Mouse (Mus musculus) CH12.LX (cell line): Measurements from ENCODE around the gene Snx9. TPM values are rescaled to one million over a fixed set of nuclear protein-coding genes. Genes with fewer than 3 reads are reported as not detected.

Source experiments
- DNase-seq: peaks from one replicate; pipeline ENCODE4 v3.0.0-alpha.2; 2013; ENCODE audit errors: extremely low read depth
- H3K27ac ChIP-seq: 2 replicates; pipeline ENCODE4 v1.5.1; 2012; ENCODE audit warnings: low read depth, mild to moderate bottlenecking, control low read depth, moderate library complexity; ENCODE audit not compliant: insufficient read depth
- H3K27me3 ChIP-seq: replicated peaks from 2 replicates; pipeline ENCODE3; 2012; ENCODE audit warnings: inconsistent platforms
- H3K36me3 ChIP-seq, 2 experiments: replicated peaks in 1 of 2; 2 replicates each; pipeline versions ENCODE3 to v1.6.1; 2012; ENCODE audit warnings: inconsistent platforms in 1 of 2, low read length in 1 of 2, mild to moderate bottlenecking in 1 of 2, mixed read lengths in 1 of 2, moderate library complexity in 1 of 2; ENCODE audit not compliant: control insufficient read depth in 1 of 2, insufficient read depth in 1 of 2
- H3K4me1 ChIP-seq, 2 experiments: 2 replicates each; pipeline ENCODE4 v1.6.1; 2012; ENCODE audit warnings: inconsistent platforms in 1 of 2, moderate library complexity in 1 of 2; ENCODE audit not compliant: insufficient read depth in 2 of 2, control insufficient read depth in 1 of 2
- H3K4me2 ChIP-seq: 2 replicates; pipeline ENCODE4 v1.6.1; 2012; ENCODE audit warnings: low read depth, mild to moderate bottlenecking, control low read depth; ENCODE audit not compliant: poor library complexity, insufficient read depth, severe bottlenecking
- H3K4me3 ChIP-seq, 3 experiments: fragments of 150-350 bp in 1 of 3; sonication (generic) in 1 of 3; replicated peaks in 1 of 3; 2 replicates each; pipeline versions ENCODE3 to v1.5.1; 2011 to 2012; ENCODE audit warnings: low read depth in 2 of 3, low read length in 2 of 3, mild to moderate bottlenecking in 2 of 3, moderate library complexity in 2 of 3, control low read depth in 1 of 3, improper control_type of control experiment in 1 of 3, inconsistent platforms in 1 of 3, mixed read lengths in 1 of 3; ENCODE audit not compliant: poor library complexity in 1 of 3
- H3K79me2 ChIP-seq: replicated peaks from 2 replicates; pipeline ENCODE4 v1.6.1; 2012; ENCODE audit warnings: mild to moderate bottlenecking, moderate library complexity; ENCODE audit not compliant: control insufficient read depth, poor library complexity, insufficient read depth, severe bottlenecking; ENCODE audit errors: extremely low read depth
- H3K9ac ChIP-seq: 2 replicates; pipeline ENCODE4 v1.6.1; 2012; ENCODE audit warnings: low read depth, mild to moderate bottlenecking, control low read depth, moderate library complexity; ENCODE audit not compliant: insufficient read depth
- H3K9me3 ChIP-seq: replicated peaks from 2 replicates; pipeline ENCODE3; 2012; ENCODE audit warnings: low read length, inconsistent platforms, mixed read lengths
- BHLHE40 ChIP-seq: IDR thresholded peaks from 2 replicates; pipeline ENCODE4 v1.6.1; 2011; ENCODE audit warnings: mild to moderate bottlenecking, low read depth, low read length, improper control_type of control experiment
- CHD1 ChIP-seq: IDR thresholded peaks from 2 replicates; pipeline ENCODE4 v1.6.1; 2012; ENCODE audit warnings: low read depth, low read length, improper control_type of control experiment, inconsistent platforms
- CHD2 ChIP-seq: IDR thresholded peaks from 2 replicates; pipeline ENCODE4 v1.6.1; 2011; ENCODE audit warnings: low read length, improper control_type of control experiment
- CTCF ChIP-seq, 2 experiments: IDR thresholded peaks in 1 of 2; conservative IDR thresholded peaks in 1 of 2; 2 replicates each; pipeline ENCODE4 v1.5.1; 2011 to 2012; ENCODE audit warnings: low read depth in 2 of 2, low read length in 2 of 2, improper control_type of control experiment in 1 of 2, inconsistent platforms in 1 of 2, mild to moderate bottlenecking in 1 of 2, moderate library complexity in 1 of 2
- E2F4 ChIP-seq: IDR thresholded peaks from 2 replicates; pipeline ENCODE4 v1.6.1; 2011; ENCODE audit warnings: low read depth, low read length, improper control_type of control experiment; ENCODE audit not compliant: insufficient replicate concordance
- ELF1 ChIP-seq: IDR thresholded peaks from 2 replicates; pipeline ENCODE4 v1.6.1; 2014; ENCODE audit warnings: low read depth, mild to moderate bottlenecking, inconsistent platforms, low read length, improper control_type of control experiment
- ETS1 ChIP-seq: conservative IDR thresholded peaks from 2 replicates; pipeline ENCODE4 v1.6.1; 2012; ENCODE audit warnings: low read depth, mild to moderate bottlenecking, inconsistent platforms, low read length, improper control_type of control experiment, moderate library complexity
- HCFC1 ChIP-seq: IDR thresholded peaks from 2 replicates; pipeline ENCODE4 v1.6.1; 2012; ENCODE audit warnings: low read depth, mild to moderate bottlenecking, inconsistent platforms, low read length, improper control_type of control experiment
- JUN ChIP-seq: IDR thresholded peaks from 2 replicates; pipeline ENCODE4 v1.6.1; 2011; ENCODE audit warnings: low read depth, mild to moderate bottlenecking, low read length, improper control_type of control experiment, moderate library complexity; ENCODE audit not compliant: insufficient read depth
- JUND ChIP-seq: conservative IDR thresholded peaks from 2 replicates; pipeline ENCODE4 v1.6.1; 2011; ENCODE audit warnings: low read depth, low read length, improper control_type of control experiment
- MAFK ChIP-seq: IDR thresholded peaks from 2 replicates; pipeline ENCODE4 v1.6.1; 2011; ENCODE audit warnings: low read length, improper control_type of control experiment; ENCODE audit not compliant: insufficient replicate concordance
- MAX ChIP-seq: IDR thresholded peaks from 2 replicates; pipeline ENCODE4 v1.6.1; 2011; ENCODE audit warnings: low read length, improper control_type of control experiment
- MEF2A ChIP-seq: IDR thresholded peaks from 2 replicates; pipeline ENCODE4 v1.6.1; 2014; ENCODE audit warnings: low read depth, mild to moderate bottlenecking, inconsistent platforms, low read length, improper control_type of control experiment, borderline replicate concordance
- MYC ChIP-seq: IDR thresholded peaks from 2 replicates; pipeline ENCODE4 v1.6.1; 2011; ENCODE audit warnings: low read depth, mild to moderate bottlenecking, improper control_type of control experiment, low read length
- NELFE ChIP-seq: IDR thresholded peaks from 2 replicates; pipeline ENCODE4 v1.6.1; 2011; ENCODE audit warnings: low read depth, low read length, improper control_type of control experiment
- NRF1 ChIP-seq: IDR thresholded peaks from 2 replicates; pipeline ENCODE4 v1.6.1; 2014; ENCODE audit warnings: low read depth, mild to moderate bottlenecking, inconsistent platforms, low read length, improper control_type of control experiment, moderate library complexity
- PAX5 ChIP-seq: IDR thresholded peaks from 2 replicates; pipeline ENCODE4 v1.6.1; 2012; ENCODE audit warnings: low read length, inconsistent platforms, mixed read lengths
- POLR2A ChIP-seq: IDR thresholded peaks from 2 replicates; pipeline ENCODE4 v1.6.1; 2011; ENCODE audit warnings: low read depth, mild to moderate bottlenecking, improper control_type of control experiment, low read length
- POLR2AphosphoS2 ChIP-seq: IDR thresholded peaks from 2 replicates; pipeline ENCODE4 v1.6.1; 2011; ENCODE audit warnings: low read depth, low read length, improper control_type of control experiment
- RAD21 ChIP-seq: IDR thresholded peaks from 2 replicates; pipeline ENCODE4 v1.6.1; 2011; ENCODE audit warnings: low read depth, mild to moderate bottlenecking, low read length, improper control_type of control experiment, moderate library complexity
- SMC3 ChIP-seq: IDR thresholded peaks from 2 replicates; pipeline ENCODE4 v1.6.1; 2011; ENCODE audit warnings: low read depth, low read length, improper control_type of control experiment
- TBP ChIP-seq: conservative IDR thresholded peaks from 2 replicates; pipeline ENCODE4 v1.6.1; 2011; ENCODE audit warnings: low read depth, low read length, improper control_type of control experiment
- ZMIZ1 ChIP-seq: IDR thresholded peaks from 2 replicates; pipeline ENCODE4 v1.6.1; 2012; ENCODE audit warnings: low read depth, mild to moderate bottlenecking, inconsistent platforms, low read length, improper control_type of control experiment
- ZNF384 ChIP-seq: IDR thresholded peaks from 2 replicates; pipeline ENCODE4 v1.6.1; 2012; ENCODE audit warnings: low read depth, low read length, improper control_type of control experiment, inconsistent platforms
- dilution Hi-C: fragments of 300-500 bp; cut with MboI; formaldehyde crosslinking; loops from 2 replicates; pipeline ENCODE4 v1.14.3; 2020; ENCODE audit warnings: low sequenced_read_pairs; ENCODE audit not compliant: extremely low pct_unique_long_range_greater_than_20kb, extremely low pct_ligation_motif_present
- in situ Hi-C: fragments of 300-500 bp; cut with MboI; formaldehyde crosslinking; loops from 3 replicates; pipeline ENCODE4 v1.14.3; 2019; ENCODE audit warnings: low sequenced_read_pairs, low pct_ligation_motif_present, low pct_unique_long_range_greater_than_20kb, mixed read lengths
- polyA plus RNA-seq: library from polyadenylated mRNA; unstranded; fragments of >175 nt; gene quantifications from 2 replicates; pipeline ENCODE4 v1.2.1, GENCODE M21; 2012; ENCODE audit warnings: low read depth; ENCODE audit not compliant: insufficient read length
- total RNA-seq, 2 experiments: library from RNA; depleted of rRNA; stranded (reverse); fragments of 300-350 nt in 1 of 2; fragments of >200 nt in 1 of 2; gene quantifications; 2 replicates each; pipeline ENCODE4 v1.2.3; 2012 to 2014

Snx9 gene
- total and polyA plus RNA-seq, 3 experiments: 16.3 to 26.3 (median 17.1) TPM

GRCm38 (mm10) chr17:5828583-5828836, 12.6 kb upstream of the Snx9 start:
- peak; percentile 51; the same call in 1 of the 2 replicates for TF ChIP-seq CHD2
- TF ChIP-seq MEF2A: no peak
- TF ChIP-seq POLR2A: 0 out of 2 replicates have a peak, but pooled peaks have one; percentile 17
- TF ChIP-seq BHLHE40: peak; percentile 8; the same call in 1 of the 2 replicates
- no peak for TF ChIP-seq E2F4
- peak; percentile 16; the same call in 1 of the 2 replicates for TF ChIP-seq ETS1
- TF ChIP-seq TBP: 0 out of 2 replicates have a peak, but pooled peaks have one; percentile 19
- no peak for TF ChIP-seq RAD21
- no peak for TF ChIP-seq HCFC1
- Histone ChIP-seq H3K27me3 (no peaks in the 10 kb centered on the region), H3K27ac (peak overlapping the region; percentile 79), H3K4me2 (peak overlapping the region; percentile 95), H3K79me2 (no peaks in the 10 kb centered on the region; the same call in 1 of the 2 replicates), H3K4me1 (peaks cover 20 to 39% of the 10 kb centered on the region in 2 experiments), H3K4me3 (peak overlapping the region in 1 of 3 experiments; percentile 1), H3K9me3 (peaks cover 2% of the 10 kb centered on the region), H3K9ac (peak overlapping the region; percentile 73), H3K36me3 (peaks cover 0 to 4% of the 10 kb centered on the region in 2 experiments)
- in situ Hi-C loops (no loop called here), dilution Hi-C loops (no loop called here)
- peak; percentile 63 for DNase-seq

- in situ Hi-C loops (no loop called here), dilution Hi-C loops (no loop called here)
- Histone ChIP-seq H3K79me2 (no peaks in the 10 kb centered on the region; the same call in 1 of the 2 replicates), H3K4me1 (peaks cover 20 to 39% of the 10 kb centered on the region in 2 experiments), H3K27ac (peak overlapping the region; percentile 79), H3K36me3 (peaks cover 2 to 7% of the 10 kb centered on the region in 2 experiments), H3K9me3 (peaks cover 6% of the 10 kb centered on the region), H3K27me3 (no peaks in the 10 kb centered on the region), H3K4me3 (peak overlapping the region in 1 of 3 experiments; percentile 1), H3K9ac (peak overlapping the region; percentile 73), H3K4me2 (peak overlapping the region; percentile 95)
- TF ChIP-seq JUND: no peak
- TF ChIP-seq NELFE: no peak
- TF ChIP-seq MEF2A: no peak
- no peak for TF ChIP-seq POLR2AphosphoS2
- TF ChIP-seq POLR2A: no peak
- TF ChIP-seq SMC3: no peak
- TF ChIP-seq CTCF (conservative IDR thresholded peaks at IDR 0.05 in 1 of 2, IDR thresholded peaks at IDR 0.05 in 1 of 2; ENCODE audit: low read depth in 2 of 2, low read length in 2 of 2): no peak
- TF ChIP-seq ZMIZ1: no peak
- TF ChIP-seq CHD1: no peak
- TF ChIP-seq JUN: no peak
- TF ChIP-seq MYC: no peak
- no peak for TF ChIP-seq NRF1
- no peak for TF ChIP-seq CHD2
- no peak for TF ChIP-seq PAX5
- TF ChIP-seq MAX: no peak
- no peak for TF ChIP-seq ZNF384
- TF ChIP-seq ELF1: no peak
- no peak for TF ChIP-seq MAFK
- DNase-seq: no peak
These were observed 12.2 kb upstream of the Snx9 start for GRCm38 (mm10) chr17:5828944-5829343.
